Mouse (Mus musculus) myocyte (in vitro differentiated cells): ENCODE measurements around the gene Srl.

Source experiments
- CEBPB ChIP-seq: IDR thresholded peaks from 2 replicates; pipeline ENCODE4 v1.6.1; 2011; ENCODE audit warnings: mild to moderate bottlenecking, moderate library complexity; ENCODE audit not compliant: poor library complexity, insufficient read depth, severe bottlenecking
- E2F4 ChIP-seq: IDR thresholded peaks from one replicate; pipeline ENCODE4 v1.6.1; 2011; ENCODE audit warnings: mild to moderate bottlenecking, control low read depth, moderate library complexity; ENCODE audit not compliant: insufficient read depth
- MAX ChIP-seq: IDR thresholded peaks from one replicate; pipeline ENCODE4 v1.6.1; 2011; ENCODE audit warnings: low read depth, mild to moderate bottlenecking, control low read depth
- MYOD1 ChIP-seq, 3 experiments: IDR thresholded peaks; one replicate each; pipeline ENCODE4 v1.6.1; 2011; ENCODE audit warnings: control low read depth in 2 of 3, low read depth in 2 of 3, mild to moderate bottlenecking in 2 of 3, moderate library complexity in 1 of 3; ENCODE audit not compliant: insufficient read length in 2 of 3, control insufficient read depth in 1 of 3
- MYOG ChIP-seq, 3 experiments: IDR thresholded peaks; one replicate each; pipeline ENCODE4 v1.6.1; 2011; ENCODE audit warnings: control low read depth in 2 of 3, low read depth in 2 of 3, mild to moderate bottlenecking in 2 of 3; ENCODE audit not compliant: insufficient read length in 2 of 3, control insufficient read depth in 1 of 3, insufficient read depth in 1 of 3
- POLR2A ChIP-seq: IDR thresholded peaks from one replicate; pipeline ENCODE4 v1.6.1; 2011; ENCODE audit warnings: low read depth, mild to moderate bottlenecking, control low read depth, moderate library complexity; ENCODE audit not compliant: insufficient read length
- POLR2AphosphoS2 ChIP-seq: IDR thresholded peaks from one replicate; pipeline ENCODE4 v1.6.1; 2011; ENCODE audit warnings: low read depth, control low read depth; ENCODE audit not compliant: insufficient read length
- REST ChIP-seq: IDR thresholded peaks from one replicate; pipeline ENCODE4 v1.6.1; 2011; ENCODE audit warnings: mild to moderate bottlenecking, control low read depth, moderate library complexity; ENCODE audit not compliant: insufficient read depth, insufficient read length
- TCF12 ChIP-seq: IDR thresholded peaks from one replicate; pipeline ENCODE4 v1.6.1; 2011; ENCODE audit warnings: mild to moderate bottlenecking, control low read depth; ENCODE audit not compliant: poor library complexity, insufficient read depth, severe bottlenecking
- TCF3 ChIP-seq: IDR thresholded peaks from one replicate; pipeline ENCODE4 v1.6.1; 2011; ENCODE audit warnings: low read depth, control low read depth; ENCODE audit not compliant: insufficient read length
- USF1 ChIP-seq: IDR thresholded peaks from one replicate; pipeline ENCODE4 v1.6.1; 2011; ENCODE audit warnings: low read depth, mild to moderate bottlenecking, control low read depth, moderate library complexity

DNA sequence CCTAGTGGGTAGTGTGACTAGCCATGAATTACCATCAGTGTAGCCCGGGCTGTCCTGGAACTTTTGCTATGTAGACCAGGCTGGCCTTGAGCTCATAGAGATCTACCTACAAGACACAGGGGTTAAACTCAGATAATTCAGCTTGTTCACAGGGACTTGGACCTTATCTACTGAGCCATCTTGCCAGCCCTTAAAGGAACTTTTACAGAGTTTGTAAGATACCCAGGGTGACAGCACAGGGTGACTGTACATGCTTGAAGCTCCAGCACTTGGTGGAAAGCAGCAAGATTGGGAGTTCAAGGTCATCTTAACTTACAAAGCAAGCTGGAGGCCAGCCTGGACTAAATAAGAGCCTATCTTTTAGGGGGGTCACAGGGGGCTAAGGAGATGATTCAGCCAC, 13.9 kb upstream of the Srl start:
- no peak for TF ChIP-seq POLR2A
- TF ChIP-seq POLR2AphosphoS2 = no peak
- TF ChIP-seq REST = no peak
- no peak for TF ChIP-seq MAX
- no peak for TF ChIP-seq CEBPB
- no peak for TF ChIP-seq E2F4
- no peak for TF ChIP-seq USF1
- no peak for TF ChIP-seq TCF12
- no peak for TF ChIP-seq MYOD1 (IDR thresholded peaks at IDR 0.05; ENCODE audit: control insufficient read depth in 1 of 3, insufficient read length in 2 of 3, low read depth in 2 of 3)
- no peak for TF ChIP-seq MYOG (IDR thresholded peaks at IDR 0.05; ENCODE audit: control insufficient read depth in 1 of 3, insufficient read depth in 1 of 3, insufficient read length in 2 of 3, low read depth in 2 of 3)
- no peak for TF ChIP-seq TCF3
